8 mouse cellular contexts compared by ENCODE assay signal in the genomic region with DNA sequence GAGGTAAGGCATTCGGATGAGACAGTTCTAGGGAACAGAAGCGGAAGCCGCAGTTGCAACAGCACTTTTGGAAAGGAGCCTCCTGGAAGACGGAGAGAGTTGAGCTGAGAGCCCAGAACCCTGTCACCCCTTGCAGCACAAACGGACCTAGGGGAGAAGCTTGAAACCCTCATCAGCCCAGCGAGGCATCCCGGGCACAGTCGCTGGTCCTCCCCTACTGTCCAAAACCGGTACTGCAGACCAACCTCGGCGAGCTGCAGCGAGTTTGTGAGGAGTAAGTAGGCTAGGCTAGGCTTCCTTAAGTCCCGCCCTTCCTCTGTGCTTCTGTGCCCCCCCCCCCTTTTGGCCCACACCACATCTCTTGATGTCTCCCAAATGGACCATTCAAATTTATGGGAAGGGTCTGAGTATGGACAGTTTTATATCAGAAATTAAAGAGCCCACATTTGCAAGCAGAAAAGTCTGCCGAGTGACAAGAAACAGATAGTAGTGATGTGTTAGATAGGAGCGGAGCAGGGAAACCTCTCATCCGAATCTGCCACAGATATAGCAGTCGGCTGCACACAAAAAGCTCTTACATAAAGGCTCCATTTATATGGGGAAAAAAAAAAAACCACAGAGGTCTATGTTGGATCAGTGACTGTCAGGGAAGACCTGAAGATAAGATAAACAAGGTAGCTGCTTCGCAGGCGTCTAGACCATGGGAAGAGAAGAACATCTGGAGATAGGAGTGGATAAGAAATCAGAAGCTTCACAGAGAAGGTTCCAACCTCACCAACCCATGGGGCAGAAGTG. TPM values are rescaled to one million over a fixed set of nuclear protein-coding genes. Genes with fewer than 3 reads are reported as not detected.
A peak's percentile ranks its signal among the peaks of the same experiment; 100 is the strongest.
DNase-seq lines count a peak whose midpoint lies in the region; ATAC-seq and TF ChIP-seq lines count a peak whose summit lies in the region.

No protein-coding gene starts in this region.

- 33% methylated on average over 19 of the region's 19 CpGs for WGBS in forebrain, embryonic 15.5 days

- intact Hi-C loops in heart, postnatal 14 days (cut with DNase I): loop anchor here (2.0 kb wide), 1 partner anchor 90 kb away; no protein-coding TSS in a partner anchor

- H3K4me3 ChIP-seq in E14TG2a.4 (replicated peaks; ENCODE audit: low read length): no peak overlapping the region
- no peak overlapping the region for H3K4me3 ChIP-seq in forebrain, embryonic 15.5 days

- TF ChIP-seq CTCF in E14TG2a.4 (conservative IDR thresholded peaks at IDR 0.05; ENCODE audit: low read length): peak; percentile 98

- peaks cover 26% of the 10 kb centered on the region for H3K4me1 ChIP-seq in E14TG2a.4 (replicated peaks; ENCODE audit: low read depth, low read length)
- H3K4me1 ChIP-seq in forebrain, embryonic 15.5 days: peaks cover 9% of the 10 kb centered on the region

- no peak overlapping the region for H3K9ac ChIP-seq in forebrain, embryonic 15.5 days (replicated peaks)

- H3K9me3 ChIP-seq in E14TG2a.4 (ENCODE audit: low read length): no peaks in the 10 kb centered on the region
- no peaks in the 10 kb centered on the region for H3K9me3 ChIP-seq in forebrain, embryonic 15.5 days

- ATAC-seq in cerebellum, adult (ENCODE audit: insufficient number of reproducible peaks, low FRiP score, low TSS enrichment): peak; percentile 75
- peak; percentile 57; the same call in 1 of the 2 replicates for ATAC-seq in forebrain, embryonic 15.5 days (replicated peaks)
- peak; percentile 86 for ATAC-seq in neutrophil, adult 5-6 weeks (ENCODE audit: extremely low read depth, insufficient number of reproducible peaks, low FRiP score, poor library complexity, severe bottlenecking)

- no peak overlapping the region for H3K27ac ChIP-seq in forebrain, embryonic 15.5 days (replicated peaks)

- peaks cover 8% of the 10 kb centered on the region; the same call in 1 of the 2 replicates for H3K27me3 ChIP-seq in E14TG2a.4 (ENCODE audit: insufficient read depth, low read length)
- H3K27me3 ChIP-seq in forebrain, embryonic 15.5 days: no peaks in the 10 kb centered on the region

- H3K4me2 ChIP-seq in forebrain, embryonic 15.5 days (replicated peaks): no peak overlapping the region; the same call in 1 of the 2 replicates

- no peaks in the 10 kb centered on the region for H3K36me3 ChIP-seq in E14TG2a.4 (ENCODE audit: insufficient read depth, low read length)
- no peaks in the 10 kb centered on the region for H3K36me3 ChIP-seq in forebrain, embryonic 15.5 days

- peak; percentile 91 to 97 for DNase-seq in heart, postnatal 14 days
- peak; percentile 94 to 96 for DNase-seq in kidney, postnatal 4 days
- peak; percentile 80 to 83 for DNase-seq in lung, adult 18-20 months
- DNase-seq in testis, postnatal 14 days (ENCODE audit: low spot score): peak; percentile 56

RNA-seq across cellular contexts. Expression of gene Zcchc24, which starts 31.5 kb away (rescaled TPM):
- polyA plus RNA-seq in forebrain, embryonic 15.5 days (2015; fragmentation: Nextera tagmentation; extraction: Ambion mirVana): 10.7 and 12.3 TPM in 2 replicates
- total RNA-seq in heart, postnatal 14 days (2021): 10 to 100 TPM; 47.6 to 48.3 TPM
- total RNA-seq in neutrophil, adult 5-6 weeks (2017): 10.1 TPM in 2 replicates

RNA-seq across cellular contexts. Expression of gene Anxa11, which starts 41.6 kb away (rescaled TPM):
- polyA plus RNA-seq in forebrain, embryonic 15.5 days (2015; fragmentation: Nextera tagmentation; extraction: Ambion mirVana): 1.7 and 1.8 TPM in 2 replicates
- total RNA-seq in heart, postnatal 14 days (2021): 10 to 100 TPM; 69.9 to 78.1 TPM
- total RNA-seq in neutrophil, adult 5-6 weeks (2017): 43.6 and 47.0 TPM in 2 replicates
